Mouse (Mus musculus): ENCODE results near the gene Adgrg4. TPM values are rescaled to one million over a fixed set of nuclear protein-coding genes. Genes with fewer than 3 reads are reported as not detected.

Adgrg4 gene
- not detected in 2 replicates for polyA plus RNA-seq (2015; fragmentation: Nextera tagmentation; extraction: Ambion mirVana)

DNA sequence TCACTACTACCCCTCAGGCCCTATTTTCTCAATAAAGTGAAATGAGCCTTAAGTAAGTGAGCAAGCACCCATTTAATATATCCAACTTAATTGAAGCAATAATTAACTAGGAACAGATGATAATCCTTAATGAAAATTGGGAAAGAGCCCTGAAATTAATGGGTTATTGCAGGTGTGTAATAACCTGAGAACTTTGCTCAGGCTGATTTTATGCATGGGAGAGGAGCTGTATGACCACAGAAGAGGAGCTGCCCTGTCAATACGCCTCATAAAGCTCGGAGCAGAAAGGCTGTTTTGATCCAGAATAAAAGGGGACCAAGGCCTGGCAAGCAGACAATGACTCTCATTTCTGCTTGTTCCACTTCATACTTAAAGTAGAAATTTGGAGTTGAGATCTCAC is at the start of gene Adgrg4:
TSS of gene Adgrg4 (plus strand) at position 301 of the 400 bp plus-strand sequence.
- Histone ChIP-seq H3K4me1 (replicated peaks) (no peaks in the 10 kb centered on the region), H3K36me3 (replicated peaks) (no peaks in the 10 kb centered on the region), H3K9me3 (replicated peaks) (no peaks in the 10 kb centered on the region), H3K27me3 (no peaks in the 10 kb centered on the region), H3K4me2 (no peak within 1 kb of the TSS), H3K27ac (replicated peaks) (no peak within 1 kb of the TSS), H3K4me3 (replicated peaks) (no peak within 1 kb of the TSS), H3K9ac (no peak within 1 kb of the TSS)
- WGBS (ENCODE audit: insufficient replicate concordance): 57% methylated on average over 2 of the region's 2 CpGs
- ATAC-seq (ENCODE audit: insufficient read depth): no peak

DNA sequence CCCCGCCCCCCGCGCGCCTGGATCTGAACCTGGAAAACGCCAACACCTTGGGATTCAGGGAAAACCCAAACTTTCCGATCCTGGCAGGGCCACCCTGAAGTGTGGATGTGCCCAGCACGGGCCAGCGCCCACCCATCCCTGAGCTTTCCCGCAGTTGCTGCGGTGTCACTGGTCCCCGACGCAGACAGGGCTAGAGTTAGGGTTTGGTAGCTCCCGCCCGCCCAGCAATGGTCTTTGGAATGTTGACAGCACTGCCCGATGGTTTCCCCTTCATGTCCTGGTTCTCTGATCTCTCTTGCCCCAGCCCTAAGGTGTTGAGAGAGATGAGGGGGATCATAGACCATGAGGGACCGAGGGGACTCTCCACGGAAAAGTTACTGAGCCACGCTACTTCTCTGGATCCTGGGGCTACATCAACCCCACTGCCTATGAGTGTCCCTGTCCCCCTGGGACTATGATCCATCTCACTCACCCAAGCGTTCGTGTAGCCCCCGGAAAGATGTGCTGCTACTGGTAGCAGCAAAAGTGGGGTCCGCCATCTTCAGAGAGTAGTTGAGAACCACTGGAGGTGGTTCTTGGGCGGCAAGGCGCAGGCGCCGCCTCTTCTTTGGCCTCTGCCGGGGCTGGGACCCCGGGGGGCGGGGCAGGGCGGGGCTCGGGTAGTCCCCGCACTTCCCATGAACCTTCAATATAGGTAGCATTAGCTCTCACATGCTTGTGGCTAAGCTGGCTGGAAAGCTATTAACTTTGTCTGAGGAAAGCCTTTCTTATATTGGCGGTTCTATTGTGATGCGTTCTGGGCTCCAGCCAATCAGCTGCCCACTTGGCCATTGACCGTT is 48.0 kb upstream of the Adgrg4 start, which contains the start of gene Map7d3:
TSS of gene Map7d3 (minus strand) at position 562 of the 839 bp plus-strand sequence.
- Histone ChIP-seq H3K27me3 (no peaks in the 10 kb centered on the region), H3K36me3 (replicated peaks) (no peaks in the 10 kb centered on the region), H3K4me3 (replicated peaks) (peak within 1 kb of the TSS; percentile 50), H3K4me1 (replicated peaks) (no peaks in the 10 kb centered on the region), H3K27ac (replicated peaks) (no peak within 1 kb of the TSS), H3K9ac (no peak within 1 kb of the TSS), H3K4me2 (peak within 1 kb of the TSS; percentile 68), H3K9me3 (replicated peaks) (no peaks in the 10 kb centered on the region)
- 13% methylated on average over 35 of the region's 35 CpGs for WGBS (ENCODE audit: insufficient replicate concordance)
- ATAC-seq (ENCODE audit: insufficient read depth): no peak

DNA sequence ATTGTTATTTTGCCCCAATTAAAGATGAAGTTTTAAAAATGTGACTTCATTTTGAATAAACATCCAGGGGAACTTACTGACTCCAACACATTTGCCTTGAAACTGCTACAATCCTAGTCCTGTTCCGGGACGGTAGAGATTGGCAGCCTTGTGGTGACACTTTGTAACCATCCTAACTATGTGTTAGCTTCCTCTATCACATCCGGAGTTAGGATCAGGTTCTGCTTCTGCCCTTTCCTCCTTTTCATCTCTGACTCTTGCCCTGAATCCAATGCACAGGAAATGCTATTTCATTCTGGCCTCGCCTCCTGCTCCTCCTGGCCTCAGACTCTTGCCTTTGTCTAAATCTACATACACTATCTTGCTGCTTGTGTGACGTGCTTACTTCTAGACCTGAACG is 42.5 kb upstream of the Adgrg4 start:
- no peak overlapping the region for H3K4me3 ChIP-seq (replicated peaks)
- H3K9ac ChIP-seq: no peak overlapping the region
- no peaks in the 10 kb centered on the region for H3K4me1 ChIP-seq (replicated peaks)
- 29% methylated on average over 6 of the region's 6 CpGs for WGBS (ENCODE audit: insufficient replicate concordance)
- H3K27ac ChIP-seq (replicated peaks): no peak overlapping the region
- ATAC-seq (ENCODE audit: insufficient read depth): no peak
- no peaks in the 10 kb centered on the region for H3K9me3 ChIP-seq (replicated peaks)
- H3K27me3 ChIP-seq: no peaks in the 10 kb centered on the region
- no peak overlapping the region for H3K4me2 ChIP-seq
- H3K36me3 ChIP-seq (replicated peaks): no peaks in the 10 kb centered on the region

- Histone ChIP-seq H3K4me3 (replicated peaks) (no peak overlapping the region), H3K4me2 (no peak overlapping the region), H3K27ac (replicated peaks) (no peak overlapping the region), H3K9me3 (replicated peaks) (no peaks in the 10 kb centered on the region), H3K4me1 (replicated peaks) (no peaks in the 10 kb centered on the region), H3K27me3 (no peaks in the 10 kb centered on the region), H3K36me3 (replicated peaks) (no peaks in the 10 kb centered on the region), H3K9ac (no peak overlapping the region)
- no peak for ATAC-seq (ENCODE audit: insufficient read depth)
- WGBS (ENCODE audit: insufficient replicate concordance): 38% methylated on average over 6 of the region's 6 CpGs
Measured at GRCm38 (mm10) chrX:56835842-56836241, 34.1 kb upstream of the Adgrg4 start.

DNA sequence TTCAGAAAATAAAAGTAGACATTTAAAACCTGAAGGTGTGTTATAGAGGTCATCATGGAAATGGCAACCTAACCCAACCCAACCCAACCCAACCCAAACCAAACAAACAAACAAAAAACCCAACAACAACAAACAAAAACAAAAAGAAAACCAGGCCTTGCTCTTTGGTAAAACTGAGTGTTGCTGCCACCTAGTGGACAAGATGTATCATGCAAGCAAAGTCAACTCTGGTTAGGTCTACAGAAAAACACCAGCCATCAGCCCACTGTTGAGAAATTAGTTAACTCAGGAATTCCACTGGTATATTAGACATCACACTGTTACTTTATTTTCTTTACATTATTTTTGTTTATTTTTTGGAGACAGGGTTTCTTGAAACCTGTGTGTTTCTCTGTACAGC is 30.6 kb upstream of the Adgrg4 start:
- no peak for ATAC-seq (ENCODE audit: insufficient read depth)

DNA sequence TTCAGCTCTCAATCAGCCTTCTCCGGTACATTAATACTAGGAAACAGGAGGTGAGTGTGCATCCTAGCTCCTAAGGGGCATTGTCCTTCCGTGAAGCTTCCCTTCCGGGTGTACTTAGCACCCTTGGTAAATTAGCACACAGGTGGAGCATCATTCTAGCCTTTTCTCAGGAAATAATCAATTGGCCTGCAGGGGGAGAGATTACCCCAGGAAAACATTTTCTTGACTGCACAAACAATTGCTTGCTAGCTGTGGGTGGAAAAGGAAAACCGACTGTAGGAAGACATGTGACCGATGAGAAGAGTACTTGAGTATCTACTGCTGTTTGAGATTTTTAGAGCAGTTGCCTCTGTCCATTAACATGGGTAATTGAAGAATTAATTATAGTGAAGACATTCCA is 28.7 kb upstream of the Adgrg4 start:
- Histone ChIP-seq H3K36me3 (replicated peaks) (no peaks in the 10 kb centered on the region), H3K4me3 (replicated peaks) (no peak overlapping the region), H3K9ac (no peak overlapping the region), H3K27ac (replicated peaks) (no peak overlapping the region), H3K9me3 (replicated peaks) (no peaks in the 10 kb centered on the region), H3K4me1 (replicated peaks) (no peaks in the 10 kb centered on the region), H3K27me3 (no peaks in the 10 kb centered on the region), H3K4me2 (no peak overlapping the region)
- ATAC-seq (ENCODE audit: insufficient read depth): no peak
- WGBS (ENCODE audit: insufficient replicate concordance): 45% methylated on average over 5 of the region's 5 CpGs

More for the DNA sequence above, 30.6 kb upstream of the Adgrg4 start:
- Histone ChIP-seq H3K36me3 (replicated peaks) (no peaks in the 10 kb centered on the region), H3K9me3 (replicated peaks) (no peaks in the 10 kb centered on the region), H3K4me1 (replicated peaks) (no peaks in the 10 kb centered on the region), H3K4me2 (no peak overlapping the region), H3K27me3 (no peaks in the 10 kb centered on the region), H3K27ac (replicated peaks) (no peak overlapping the region), H3K4me3 (replicated peaks) (no peak overlapping the region), H3K9ac (no peak overlapping the region)

DNA sequence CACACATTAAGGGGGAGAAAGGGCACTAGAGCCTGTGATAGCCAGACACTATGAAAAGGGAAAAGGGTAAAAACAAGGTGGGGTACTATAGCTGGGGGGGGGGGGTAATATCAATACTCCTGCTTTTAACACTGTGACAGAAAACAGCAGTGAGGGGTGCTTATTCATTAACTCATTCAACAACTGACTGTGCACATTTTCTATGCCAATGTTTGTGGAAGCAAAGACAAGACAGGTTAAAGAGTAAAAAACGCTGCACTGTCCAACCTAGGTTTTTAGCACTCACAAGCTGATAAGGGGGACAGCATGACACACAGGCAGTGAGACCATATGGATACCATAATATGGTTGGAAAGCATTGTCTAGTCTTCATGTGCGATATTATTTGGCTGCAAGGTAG is 142.9 kb downstream of the Adgrg4 start:
- H3K36me3 ChIP-seq (replicated peaks): no peaks in the 10 kb centered on the region
- no peaks in the 10 kb centered on the region for H3K27me3 ChIP-seq
- 49% methylated on average over 2 of the region's 2 CpGs for WGBS (ENCODE audit: insufficient replicate concordance)
- no peak overlapping the region for H3K4me2 ChIP-seq
- H3K4me3 ChIP-seq (replicated peaks): no peak overlapping the region
- ATAC-seq (ENCODE audit: insufficient read depth): no peak
- H3K9me3 ChIP-seq (replicated peaks): no peaks in the 10 kb centered on the region
- no peaks in the 10 kb centered on the region for H3K4me1 ChIP-seq (replicated peaks)
- no peak overlapping the region for H3K9ac ChIP-seq
- H3K27ac ChIP-seq (replicated peaks): no peak overlapping the region

- ATAC-seq (ENCODE audit: insufficient read depth): no peak
Measured at GRCm38 (mm10) chrX:57042774-57043173, 172.8 kb downstream of the Adgrg4 start, which contains the start of gene Brs3. TSS of gene Brs3 (plus strand) at chrX:57043074.

GRCm38 (mm10) chrX:57043869-57044268 is 173.9 kb downstream of the Adgrg4 start:
- H3K4me1 ChIP-seq (replicated peaks): no peaks in the 10 kb centered on the region
- no peak overlapping the region for H3K9ac ChIP-seq
- H3K4me3 ChIP-seq (replicated peaks): no peak overlapping the region
- no peaks in the 10 kb centered on the region for H3K27me3 ChIP-seq
- no peaks in the 10 kb centered on the region for H3K36me3 ChIP-seq (replicated peaks)
- ATAC-seq (ENCODE audit: insufficient read depth): no peak
- no peak overlapping the region for H3K27ac ChIP-seq (replicated peaks)
- no peaks in the 10 kb centered on the region for H3K9me3 ChIP-seq (replicated peaks)
- WGBS (ENCODE audit: insufficient replicate concordance): 64% methylated on average over 6 of the region's 6 CpGs
- H3K4me2 ChIP-seq: no peak overlapping the region

More at GRCm38 (mm10) chrX:57042774-57043173, 172.8 kb downstream of the Adgrg4 start, which contains the start of gene Brs3:
- whole genome bisulfite sequencing (ENCODE audit: insufficient replicate concordance): 50% methylated on average over 5 of the region's 5 CpGs
- no peak within 1 kb of the TSS for H3K4me3 ChIP-seq (replicated peaks)
- H3K4me1 ChIP-seq (replicated peaks): no peaks in the 10 kb centered on the region
- no peaks in the 10 kb centered on the region for H3K36me3 ChIP-seq (replicated peaks)
- no peak within 1 kb of the TSS for H3K27ac ChIP-seq (replicated peaks)
- no peak within 1 kb of the TSS for H3K4me2 ChIP-seq
- H3K9me3 ChIP-seq (replicated peaks): no peaks in the 10 kb centered on the region
- no peak within 1 kb of the TSS for H3K9ac ChIP-seq
- no peaks in the 10 kb centered on the region for H3K27me3 ChIP-seq

Other genes with a start within 250 kb of the Adgrg4 start
- 17.6 and 22.2 TPM in 2 replicates for gene Fhl1, start 138.4 kb upstream of the Adgrg4 start, polyA plus RNA-seq (2015; fragmentation: Nextera tagmentation; extraction: Ambion mirVana)
- 0.09 and 0.36 TPM in 2 replicates for gene Map7d3, start 47.8 kb upstream of the Adgrg4 start, polyA plus RNA-seq (2015; fragmentation: Nextera tagmentation; extraction: Ambion mirVana)
- not detected in 2 replicates for gene Brs3, start 172.9 kb downstream of the Adgrg4 start, polyA plus RNA-seq (2015; fragmentation: Nextera tagmentation; extraction: Ambion mirVana)
- gene Htatsf1, start 183.4 kb downstream of the Adgrg4 start, polyA plus RNA-seq (2015; fragmentation: Nextera tagmentation; extraction: Ambion mirVana): 21.2 and 21.4 TPM in 2 replicates
- not detected in 2 replicates for gene Vgll1, start 217.9 kb downstream of the Adgrg4 start, polyA plus RNA-seq (2015; fragmentation: Nextera tagmentation; extraction: Ambion mirVana)